ENCODE assay signal across 23 mouse cellular contexts in the genomic region with DNA sequence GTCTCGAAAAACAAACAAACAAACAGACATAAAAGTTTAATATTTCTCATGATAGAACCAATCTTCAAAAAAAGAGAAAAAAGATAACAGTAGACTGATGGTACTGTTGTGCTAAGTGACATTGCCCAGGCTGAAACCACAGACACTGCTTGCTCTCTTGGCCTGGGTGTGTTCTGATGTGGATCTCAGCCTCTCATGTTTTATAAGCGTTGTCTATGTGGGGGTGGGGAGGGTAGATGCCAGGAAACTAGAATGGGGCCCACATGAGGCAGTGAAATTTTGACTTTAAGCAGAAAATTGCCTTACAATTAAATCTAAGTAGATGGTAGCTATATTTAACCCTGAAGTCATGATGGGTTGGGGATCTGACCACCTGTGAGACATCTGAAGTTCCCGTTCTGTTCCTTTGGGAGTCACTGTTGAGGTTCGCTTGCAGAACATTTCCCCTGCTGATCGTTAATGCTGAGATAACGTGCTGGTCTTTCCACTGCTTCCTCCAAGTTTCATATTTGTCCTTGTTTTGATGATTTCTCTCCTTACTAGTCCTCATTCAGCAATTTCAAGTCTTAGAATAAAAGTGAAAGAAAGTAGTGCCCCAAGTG. TPM values are rescaled to one million over a fixed set of nuclear protein-coding genes. Genes with fewer than 3 reads are reported as not detected.
DNase-seq lines count a peak whose midpoint lies in the region; ATAC-seq lines count a peak whose summit lies in the region.
"Had no signal": no experiment of that assay in that cellular context is flagged by ENCODE, and none has a peak within 500 bp of the region (broad histone marks: within the 10 kb centered on the region; RNA-seq: fewer than 3 reads in every experiment).

No protein-coding gene starts in this region.

- peaks cover 12% of the 10 kb centered on the region for H3K36me3 ChIP-seq in midbrain, embryonic 11.5 days (ENCODE audit: control insufficient read depth, insufficient read depth, low read length)
- H3K36me3 ChIP-seq in midbrain, embryonic 15.5 days (replicated peaks) = peaks cover 38% of the 10 kb centered on the region
- peaks cover 43% of the 10 kb centered on the region for H3K36me3 ChIP-seq in kidney, embryonic 16.5 days (ENCODE audit: insufficient read depth, low read length)

- no peak overlapping the region for H3K4me3 ChIP-seq in midbrain, embryonic 11.5 days (ENCODE audit: low read depth, low read length)
- H3K4me3 ChIP-seq in midbrain, embryonic 15.5 days = no peak overlapping the region
- H3K4me3 ChIP-seq in kidney, embryonic 16.5 days (ENCODE audit: low read length) = no peak overlapping the region
- H3K4me3 ChIP-seq: embryonic facial prominence, embryonic 13.5 days; forebrain, embryonic 12.5 days; heart, embryonic 10.5 days; hindbrain, embryonic 12.5 days had no signal

- H3K4me2 ChIP-seq in midbrain, embryonic 11.5 days = no peak overlapping the region
- no peak overlapping the region for H3K4me2 ChIP-seq in midbrain, embryonic 15.5 days
- H3K4me2 ChIP-seq in kidney, embryonic 16.5 days (replicated peaks; ENCODE audit: low read depth, low read length) = no peak overlapping the region
- H3K4me2 ChIP-seq: embryonic facial prominence, embryonic 13.5 days; forebrain, embryonic 12.5 days; hindbrain, embryonic 12.5 days had no signal

- H3K27ac ChIP-seq in midbrain, embryonic 11.5 days (ENCODE audit: low read depth, low read length) = no peak overlapping the region
- no peak overlapping the region for H3K27ac ChIP-seq in midbrain, embryonic 15.5 days
- H3K27ac ChIP-seq in kidney, embryonic 16.5 days (ENCODE audit: low read length) = no peak overlapping the region
- H3K27ac ChIP-seq: embryonic facial prominence, embryonic 13.5 days; forebrain, embryonic 12.5 days; heart, embryonic 10.5 days; hindbrain, embryonic 12.5 days had no signal

- H3K27me3 ChIP-seq in midbrain, embryonic 11.5 days (ENCODE audit: control insufficient read depth, insufficient read depth, low read length) = no peaks in the 10 kb centered on the region
- H3K27me3 ChIP-seq in midbrain, embryonic 15.5 days (replicated peaks) = no peaks in the 10 kb centered on the region
- H3K27me3 ChIP-seq in kidney, embryonic 16.5 days (ENCODE audit: insufficient read depth, low read length) = no peaks in the 10 kb centered on the region
- H3K27me3 ChIP-seq: embryonic facial prominence, embryonic 13.5 days; forebrain, embryonic 12.5 days; hindbrain, embryonic 12.5 days; Patski had no signal

- ATAC-seq in midbrain, embryonic 11.5 days (ENCODE audit: low FRiP score) = no peak
- ATAC-seq in midbrain, embryonic 15.5 days (replicated peaks) = no peak
- no peak for ATAC-seq in megakaryocyte, adult 5-6 weeks (ENCODE audit: poor library complexity, severe bottlenecking)
- ATAC-seq in kidney, embryonic 16.5 days (ENCODE audit: low FRiP score, low TSS enrichment) = no peak
- ATAC-seq: forebrain, embryonic 16.5 days; Patski had no signal

- no peaks in the 10 kb centered on the region for H3K9me3 ChIP-seq in midbrain, embryonic 11.5 days (ENCODE audit: control insufficient read depth, low read length)
- no peaks in the 10 kb centered on the region for H3K9me3 ChIP-seq in midbrain, embryonic 15.5 days
- no peaks in the 10 kb centered on the region for H3K9me3 ChIP-seq in kidney, embryonic 16.5 days (ENCODE audit: low read length)
- H3K9me3 ChIP-seq: embryonic facial prominence, embryonic 13.5 days; forebrain, embryonic 12.5 days; heart, embryonic 10.5 days; hindbrain, embryonic 12.5 days had no signal

- peak; percentile 28 for DNase-seq in midbrain, embryonic 11.5 days (ENCODE audit: low spot score, missing footprints)
- peak; percentile 45 for DNase-seq in thymus, postnatal 14 days
- DNase-seq in thymus, postnatal 25 days = no peak
- DNase-seq in induced T-regulatory cell, adult 2 months (ENCODE audit: low read depth) = peak; percentile 60
- DNase-seq in kidney, adult 18-20 months = no peak
- DNase-seq: adrenal gland, adult 2 months; adrenal gland, postnatal 25 days; cerebellum, adult 18-20 months; cerebellum, adult 9-11 months; cerebellum, postnatal 36 days; gastrocnemius, postnatal 10 days; heart, adult 18-20 months; heart, postnatal 10 days; heart, postnatal 4 days had no signal

- no peak overlapping the region for H3K9ac ChIP-seq in midbrain, embryonic 11.5 days (ENCODE audit: low read length)
- no peak overlapping the region for H3K9ac ChIP-seq in midbrain, embryonic 15.5 days
- no peak overlapping the region for H3K9ac ChIP-seq in kidney, embryonic 16.5 days (replicated peaks; ENCODE audit: low read length)
- H3K9ac ChIP-seq: embryonic facial prominence, embryonic 13.5 days; forebrain, embryonic 12.5 days; hindbrain, embryonic 12.5 days had no signal

- WGBS in midbrain, embryonic 11.5 days = 92% methylated on average over 6 of the region's 6 CpGs
- 92% methylated on average over 6 of the region's 6 CpGs for WGBS in midbrain, embryonic 15.5 days
- 86% methylated on average over 6 of the region's 6 CpGs for WGBS in kidney, embryonic 16.5 days

- H3K4me1 ChIP-seq in midbrain, embryonic 11.5 days (ENCODE audit: control insufficient read depth, insufficient read depth, low read length) = no peaks in the 10 kb centered on the region
- no peaks in the 10 kb centered on the region for H3K4me1 ChIP-seq in midbrain, embryonic 15.5 days
- H3K4me1 ChIP-seq in kidney, embryonic 16.5 days (ENCODE audit: insufficient read depth, low read length) = no peaks in the 10 kb centered on the region
- H3K4me1 ChIP-seq: embryonic facial prominence, embryonic 13.5 days; forebrain, embryonic 12.5 days; heart, embryonic 10.5 days; hindbrain, embryonic 12.5 days had no signal

RNA-seq across cellular contexts. Expression of a gene that starts 16.5 kb away (rescaled TPM):
- polyA plus RNA-seq in midbrain, embryonic 11.5 days (2014; fragmentation: Nextera tagmentation; extraction: Ambion mirVana) = 48.2 and 50.0 TPM in 2 replicates
- 52.9 and 53.4 TPM in 2 replicates for polyA plus RNA-seq in midbrain, embryonic 15.5 days (2015; fragmentation: Nextera tagmentation; extraction: Ambion mirVana)
- total RNA-seq in megakaryocyte, adult 5-6 weeks (2015) = 45.3 and 49.1 TPM in 2 replicates
- 48.3 and 49.8 TPM in 2 replicates for total RNA-seq in megakaryocyte, adult 5-6 weeks (2017)
- polyA plus RNA-seq in kidney, embryonic 16.5 days (2015; fragmentation: Nextera tagmentation; extraction: Ambion mirVana) = 66.5 and 70.0 TPM in 2 replicates

RNA-seq across cellular contexts. Expression of a gene that starts 17.4 kb away (rescaled TPM):
- 33.2 and 36.7 TPM in 2 replicates for polyA plus RNA-seq in midbrain, embryonic 11.5 days (2014; fragmentation: Nextera tagmentation; extraction: Ambion mirVana)
- polyA plus RNA-seq in midbrain, embryonic 15.5 days (2015; fragmentation: Nextera tagmentation; extraction: Ambion mirVana) = 19.6 and 21.1 TPM in 2 replicates
- 227 and 248 TPM in 2 replicates for total RNA-seq in megakaryocyte, adult 5-6 weeks (2015)
- 185 and 193 TPM in 2 replicates for total RNA-seq in megakaryocyte, adult 5-6 weeks (2017)
- polyA plus RNA-seq in kidney, embryonic 16.5 days (2015; fragmentation: Nextera tagmentation; extraction: Ambion mirVana) = 22.8 and 25.2 TPM in 2 replicates

Comparison
In these comparisons a context has a peak if more than half of its experiments do, and no peak if none do; other contexts are left out.
1. DNase-seq: peak in midbrain, embryonic 11.5 days (single experiment), thymus, postnatal 14 days (single experiment) and induced T-regulatory cell, adult 2 months (single experiment); none in thymus, postnatal 25 days (single experiment) and kidney, adult 18-20 months (single experiment).